Mouse (Mus musculus): ENCODE measurements around the gene Zfp148.

DNA sequence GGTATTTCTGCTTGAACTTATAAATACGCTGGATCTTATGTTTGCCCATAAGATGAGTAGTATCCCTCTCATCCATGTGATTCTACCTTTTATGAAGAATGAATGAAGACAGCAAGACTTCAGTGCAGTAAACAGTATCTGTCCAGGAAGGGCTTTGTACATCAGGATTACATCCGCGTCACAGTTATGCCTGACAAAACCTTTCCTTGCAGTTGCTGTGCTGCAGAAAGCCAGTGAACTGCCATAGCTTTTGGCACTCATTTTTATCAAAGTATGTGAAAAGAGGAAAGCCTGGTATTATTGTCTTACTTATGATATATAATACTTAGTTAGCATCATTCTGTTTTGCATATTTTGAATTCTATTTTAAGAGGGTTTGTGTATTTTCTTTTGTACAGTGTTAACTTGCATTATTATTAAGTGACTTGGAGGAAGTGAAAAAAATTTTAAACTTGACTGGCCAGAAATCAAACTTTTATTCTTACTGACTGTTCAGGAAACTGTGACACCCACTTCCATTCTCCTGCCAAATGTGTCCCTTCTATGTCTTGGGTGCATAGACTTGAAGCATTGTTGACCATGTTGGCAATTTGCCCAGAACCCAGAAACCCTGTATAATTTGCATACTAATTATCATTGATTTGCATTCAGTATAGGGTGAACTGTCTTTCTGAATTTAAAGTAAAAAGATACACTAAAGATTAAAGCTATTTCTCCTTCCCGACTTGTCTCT lies 84.0 kb downstream of the Zfp148 start:
- TF ChIP-seq POLR2A (IDR thresholded peaks at IDR 0.05; ENCODE audit: borderline replicate concordance, control insufficient read depth, low read depth, low read length) (no peak), CTCF (IDR thresholded peaks at IDR 0.05; ENCODE audit: control insufficient read depth, insufficient read depth, low read length) (no peak)
